Mouse (Mus musculus) heart, postnatal 0 days (tissue): ENCODE measurements around the gene Foxd4. TPM values are rescaled to one million over a fixed set of nuclear protein-coding genes. Genes with fewer than 3 reads are reported as not detected.

Source experiments
- ATAC-seq: fragments of 200-750 bp; cut with Nextera tagmentation; 2 replicates; pipeline ENCODE4 v1.8.0; 2017; ENCODE audit warnings: low read depth, moderate number of reproducible peaks, moderate library complexity; ENCODE audit not compliant: insufficient read depth
- DNase-seq: peaks from one replicate; pipeline ENCODE4 v3.0.0-alpha.2; 2016; ENCODE audit warnings: low spot score
- H3K27ac ChIP-seq: fragments of 300-500 bp; sonication (generic); 2 replicates; pipeline ENCODE4 v1.5.1; 2014; ENCODE audit warnings: low read depth, mild to moderate bottlenecking
- H3K27me3 ChIP-seq: fragments of 300-500 bp; sonication (generic); 2 replicates; pipeline ENCODE4 v1.6.1; 2014; ENCODE audit warnings: low read length, mixed read lengths; ENCODE audit not compliant: control insufficient read depth, insufficient read depth
- H3K36me3 ChIP-seq: fragments of 300-500 bp; sonication (generic); replicated peaks from 2 replicates; pipeline ENCODE4 v1.6.1; 2014; ENCODE audit warnings: low read length, mixed read lengths; ENCODE audit not compliant: control insufficient read depth, insufficient read depth
- H3K4me1 ChIP-seq: fragments of 300-500 bp; sonication (generic); 2 replicates; pipeline ENCODE4 v1.6.1; 2014; ENCODE audit warnings: antibody characterized with exemption; ENCODE audit not compliant: control insufficient read depth, insufficient read depth
- H3K4me2 ChIP-seq: fragments of 300-500 bp; sonication (generic); 2 replicates; pipeline ENCODE4 v1.6.1; 2014; ENCODE audit warnings: low read depth, mild to moderate bottlenecking, low read length, moderate library complexity
- H3K4me3 ChIP-seq: fragments of 300-500 bp; sonication (generic); 2 replicates; pipeline ENCODE4 v1.5.1; 2014; ENCODE audit warnings: low read depth, low read length
- H3K9ac ChIP-seq: fragments of 300-500 bp; sonication (generic); replicated peaks from 2 replicates; pipeline ENCODE4 v1.6.1; 2014; ENCODE audit warnings: low read depth, low read length, mixed read lengths
- H3K9me3 ChIP-seq: fragments of 300-500 bp; sonication (generic); replicated peaks from 2 replicates; pipeline ENCODE4 v1.6.1; 2016; ENCODE audit warnings: low read length; ENCODE audit not compliant: control insufficient read depth
- CTCF ChIP-seq: IDR thresholded peaks from 2 replicates; pipeline ENCODE4 v1.5.1; 2016; ENCODE audit warnings: antibody characterized with exemption, control low read depth, low read depth
- EP300 ChIP-seq: IDR thresholded peaks from 2 replicates; pipeline ENCODE4 v1.6.1; 2016; ENCODE audit warnings: antibody characterized with exemption, low read depth
- WGBS: fragments of 180-500 bp; shearing (Covaris S2); extraction: QIAGEN DNeasy Blood & Tissue Kit; methylation state at CpG from one replicate; pipeline ENCODE4 v1.1.7; 2014; 5-methylcytosine and 5-hydroxymethylcytosine counted together
- polyA plus RNA-seq: library from polyadenylated mRNA; unstranded; fragments of >200 nt; fragmentation: Nextera tagmentation; extraction: Ambion mirVana; gene quantifications from 2 replicates; pipeline ENCODE4 v1.2.1, GENCODE M21; 2015
- total RNA-seq: library from RNA; depleted of rRNA; stranded (reverse); fragments of >200 nt; gene quantifications from 2 replicates; pipeline ENCODE4 v1.2.3, GENCODE M21; 2014; ENCODE audit warnings: low replicate concordance

Foxd4 gene
- total and polyA plus RNA-seq, 2 experiments from 2014 or later, result not detected

- DNase-seq (no peak), ATAC-seq (no peak)
- TF ChIP-seq EP300 (no peak), CTCF (no peak)
- peaks cover 14% of the 10 kb centered on the region for H3K27me3 ChIP-seq
- no peaks in the 10 kb centered on the region for H3K36me3 ChIP-seq
- H3K4me3 ChIP-seq, result no peak overlapping the region
- no peaks in the 10 kb centered on the region for H3K4me1 ChIP-seq
- no peaks in the 10 kb centered on the region for H3K9me3 ChIP-seq
- WGBS, result 84% methylated on average over 3 of the region's 3 CpGs
- no peak overlapping the region for H3K4me2 ChIP-seq
- no peak overlapping the region for H3K27ac ChIP-seq
- no peak overlapping the region for H3K9ac ChIP-seq
Measured at GRCm38 (mm10) chr19:24908385-24909155, 7.6 kb upstream of the Foxd4 start.

- H3K4me2 ChIP-seq, result no peak overlapping the region
- H3K9ac ChIP-seq, result no peak overlapping the region
- WGBS, result 80% methylated on average over 4 of the region's 6 CpGs
Measured at GRCm38 (mm10) chr19:24907655-24908054, 6.7 kb upstream of the Foxd4 start.

GRCm38 (mm10) chr19:24902821-24903220 is 1.8 kb upstream of the Foxd4 start:
- Histone ChIP-seq H3K27me3 (peaks cover 69% of the 10 kb centered on the region), H3K4me1 (no peaks in the 10 kb centered on the region), H3K9ac (no peak overlapping the region), H3K36me3 (no peaks in the 10 kb centered on the region), H3K27ac (no peak overlapping the region), H3K9me3 (no peaks in the 10 kb centered on the region), H3K4me2 (no peak overlapping the region), H3K4me3 (no peak overlapping the region)
- DNase-seq (no peak), ATAC-seq (no peak)
- no peak for TF ChIP-seq CTCF
- TF ChIP-seq EP300, result no peak
- 51% methylated on average over 2 of the region's 2 CpGs for WGBS

More at GRCm38 (mm10) chr19:24907655-24908054, 6.7 kb upstream of the Foxd4 start:
- H3K4me1 ChIP-seq, result no peaks in the 10 kb centered on the region
- no peaks in the 10 kb centered on the region for H3K36me3 ChIP-seq
- ATAC-seq (no peak), DNase-seq (no peak)
- no peak overlapping the region for H3K4me3 ChIP-seq
- no peak for TF ChIP-seq CTCF
- TF ChIP-seq EP300, result no peak
- no peak overlapping the region for H3K27ac ChIP-seq
- H3K9me3 ChIP-seq, result no peaks in the 10 kb centered on the region
- peaks cover 23% of the 10 kb centered on the region for H3K27me3 ChIP-seq

DNA sequence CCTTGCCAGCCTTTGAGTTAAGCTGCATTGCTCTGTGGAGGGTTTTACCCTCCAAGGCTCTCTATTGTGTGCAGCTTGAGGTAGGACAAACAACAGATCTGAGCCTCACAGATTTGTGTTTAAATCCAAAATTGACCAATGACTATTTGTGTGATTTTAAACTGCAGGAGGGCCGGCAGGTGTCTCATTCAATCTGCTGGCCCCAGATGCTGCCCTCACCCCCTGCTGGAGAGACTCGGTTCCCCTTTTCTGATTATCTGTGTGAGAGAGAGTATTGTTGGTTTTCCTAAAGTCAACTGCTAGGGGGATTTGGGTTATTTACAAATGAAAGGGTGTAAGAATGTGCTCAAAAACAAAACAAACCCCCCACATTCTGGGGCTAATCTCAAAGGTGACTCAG is 1.3 kb upstream of the Foxd4 start:
- TF ChIP-seq EP300 (no peak), CTCF (no peak)
- Histone ChIP-seq H3K36me3 (no peaks in the 10 kb centered on the region), H3K4me3 (no peak overlapping the region), H3K27ac (no peak overlapping the region), H3K9ac (no peak overlapping the region), H3K4me1 (no peaks in the 10 kb centered on the region), H3K9me3 (no peaks in the 10 kb centered on the region), H3K27me3 (peaks cover 75% of the 10 kb centered on the region), H3K4me2 (no peak overlapping the region)
- ATAC-seq, result no peak
- WGBS, result 8% methylated on average over 2 of the region's 2 CpGs
- DNase-seq, result no peak

- no peak overlapping the region for H3K27ac ChIP-seq
- 19% methylated on average over 3 of the region's 3 CpGs for WGBS
- DNase-seq, result no peak
- H3K27me3 ChIP-seq, result peaks cover 79% of the 10 kb centered on the region
- H3K4me2 ChIP-seq, result no peak overlapping the region
- H3K36me3 ChIP-seq, result no peaks in the 10 kb centered on the region
- no peak overlapping the region for H3K9ac ChIP-seq
- H3K9me3 ChIP-seq, result no peaks in the 10 kb centered on the region
- no peak overlapping the region for H3K4me3 ChIP-seq
- TF ChIP-seq EP300 (no peak), CTCF (no peak)
- ATAC-seq, result no peak
- H3K4me1 ChIP-seq, result no peaks in the 10 kb centered on the region
Measured at GRCm38 (mm10) chr19:24901666-24902065, 669 bp upstream of the Foxd4 start.
